Mouse (Mus musculus): ENCODE measurements around the gene Slc4a1.

The Slc4a1 gene

DNA sequence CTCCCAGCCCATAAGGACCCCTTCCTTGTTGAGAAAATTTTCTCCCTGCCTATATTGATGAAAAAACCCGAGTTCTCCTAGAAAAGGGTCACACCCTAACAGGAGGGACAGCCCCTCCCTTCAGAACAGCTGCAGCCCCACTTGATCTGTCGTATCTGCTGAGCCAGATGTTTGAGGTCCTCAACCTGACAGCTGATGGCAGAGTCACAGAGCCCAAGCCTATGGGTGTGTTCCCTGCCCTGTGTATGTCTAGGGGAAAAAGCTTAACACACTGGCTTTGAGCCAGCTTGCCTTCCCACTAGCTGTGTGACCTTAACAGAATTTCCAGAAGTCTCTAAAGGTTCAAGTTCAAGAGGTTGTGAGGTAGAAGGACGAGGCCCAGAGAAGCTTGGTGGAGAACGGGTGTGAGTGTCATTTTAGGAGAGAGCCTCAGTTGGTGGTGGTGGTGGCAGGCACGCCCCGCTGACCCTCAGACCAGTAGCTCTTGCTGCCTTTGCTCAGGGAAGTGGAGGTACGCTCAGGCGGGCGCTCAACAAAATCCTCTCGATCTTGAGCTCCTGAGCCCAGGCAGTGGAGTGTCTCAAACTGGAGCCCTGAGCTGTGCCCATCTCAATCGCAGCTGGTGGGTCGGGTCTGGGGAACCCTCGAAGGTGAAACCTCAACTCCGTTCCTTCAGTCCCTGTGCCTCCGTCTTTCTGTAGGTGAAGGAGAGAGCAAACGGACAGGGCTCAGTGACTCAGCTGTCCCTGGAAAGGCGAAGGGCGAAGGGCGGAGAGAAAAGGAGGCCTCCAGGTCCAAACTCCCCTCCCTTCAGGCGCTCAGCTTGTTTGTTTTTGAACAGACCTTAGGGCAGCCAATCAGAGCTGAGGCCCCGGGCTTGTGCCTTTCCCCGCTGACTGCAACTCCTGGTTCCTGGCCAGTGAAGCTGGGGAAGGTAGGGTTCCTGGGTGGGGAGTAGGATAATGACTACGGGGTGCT is 9.5 kb upstream of the Slc4a1 start:
- no peak for DNase-seq (ENCODE audit: low read depth, low spot score)

DNA sequence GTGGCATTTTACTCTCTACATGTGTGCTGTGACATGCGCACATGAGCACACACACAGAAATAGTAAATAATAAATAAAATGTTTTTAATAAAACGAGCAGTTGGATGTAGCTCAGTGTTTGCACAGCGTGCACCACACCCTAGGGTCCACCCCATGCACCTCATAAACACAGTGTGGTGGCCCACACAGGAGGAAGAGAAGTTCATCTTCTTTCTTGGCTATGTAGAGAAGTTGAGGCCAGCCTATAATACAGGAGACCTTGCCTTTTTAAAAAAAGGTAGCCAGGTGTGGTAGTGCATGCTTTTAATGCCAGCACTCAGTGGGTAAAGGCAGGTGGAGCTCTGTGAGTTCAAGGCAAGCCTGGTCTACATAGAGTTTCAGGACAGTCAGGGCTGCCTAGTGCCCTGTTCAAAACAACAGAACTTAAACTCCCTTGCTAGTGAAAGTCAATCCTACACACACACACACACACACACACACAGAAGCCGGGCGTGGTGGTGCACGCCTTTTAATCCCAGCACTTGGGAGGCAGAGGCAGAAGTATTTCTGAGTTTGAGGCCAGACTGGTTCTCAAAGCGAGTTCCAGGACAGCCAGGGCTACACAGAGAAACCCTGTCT is 8.2 kb upstream of the Slc4a1 start:
- no peak for DNase-seq (ENCODE audit: low read depth, low spot score)

DNA sequence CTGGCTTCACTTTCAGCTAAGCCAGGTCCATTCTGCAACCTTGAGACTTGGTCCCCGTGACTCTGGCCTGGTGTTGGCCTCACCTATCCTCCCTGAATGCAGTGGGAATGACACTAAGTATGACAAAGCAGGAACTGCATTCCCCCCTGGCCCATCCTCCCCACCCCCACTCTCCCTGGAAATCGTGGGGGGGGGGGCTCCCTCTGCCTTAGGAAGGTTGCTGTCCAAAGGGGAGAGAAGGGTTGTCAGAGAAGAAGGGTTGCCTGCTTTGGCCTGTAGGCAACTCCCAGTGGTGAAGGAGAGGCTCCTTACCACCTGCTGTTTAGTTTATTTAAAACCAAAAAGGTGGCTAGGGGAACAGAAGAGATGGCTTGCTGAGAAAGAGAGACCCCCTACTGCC is 7.6 kb upstream of the Slc4a1 start:
- DNase-seq (ENCODE audit: low read depth, low spot score), result no peak

DNA sequence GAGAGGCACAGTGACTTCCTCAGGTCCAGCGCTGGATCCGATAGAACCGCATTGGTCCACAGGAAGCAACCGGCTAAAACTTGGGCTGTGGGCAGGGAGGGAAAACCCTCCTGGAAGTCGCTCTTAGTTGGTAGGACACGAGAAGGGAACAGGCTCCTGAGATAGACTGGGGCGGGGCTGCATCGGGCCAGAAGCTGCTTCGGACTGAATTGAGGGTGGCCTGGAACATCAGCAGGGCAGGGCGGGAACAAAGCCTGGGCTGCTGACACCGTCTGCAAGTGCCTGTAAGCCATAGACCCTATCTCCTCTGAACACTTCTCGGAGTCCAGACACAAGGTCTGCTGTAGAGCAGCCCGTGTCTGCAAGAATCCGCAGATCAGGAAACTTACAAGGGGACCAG is 6.9 kb upstream of the Slc4a1 start:
- DNase-seq (ENCODE audit: low read depth, low spot score), result no peak

DNA sequence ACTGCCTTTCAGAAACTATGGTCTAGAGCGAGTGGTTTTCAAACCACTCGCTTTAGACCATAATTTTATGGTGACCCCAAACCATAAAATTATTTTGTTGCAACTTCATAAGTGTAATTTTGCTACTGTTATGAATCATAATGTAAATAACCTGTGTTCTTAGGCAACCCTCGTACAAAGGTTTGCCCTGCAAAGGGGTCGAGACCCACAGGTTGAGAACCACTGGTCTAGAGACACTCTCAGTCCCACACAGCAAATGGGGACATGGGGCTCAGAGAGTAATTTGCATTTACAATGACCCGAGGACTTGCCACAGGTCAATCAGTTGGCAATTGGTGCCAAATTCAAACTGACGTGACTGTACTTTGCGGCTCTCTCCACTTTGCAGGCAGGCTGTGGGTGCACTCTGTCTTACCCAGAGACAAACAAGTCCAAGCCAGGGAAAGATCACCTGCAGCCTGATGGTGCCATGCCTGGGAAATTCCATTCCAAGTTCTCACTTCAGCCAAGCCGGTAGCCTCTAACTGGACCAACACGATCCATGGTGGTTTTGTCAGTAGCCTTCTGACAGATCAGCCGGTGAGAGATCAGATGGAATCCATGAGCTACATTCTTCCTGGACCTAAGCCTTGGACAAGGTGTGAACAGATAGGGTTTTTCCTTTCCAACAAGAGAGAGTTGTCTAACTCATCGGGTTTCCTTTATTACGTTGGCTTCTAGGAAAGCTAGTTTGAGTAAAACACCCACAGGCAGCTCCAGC is 6.1 kb upstream of the Slc4a1 start:
- no peak for DNase-seq (ENCODE audit: low read depth, low spot score)

DNA sequence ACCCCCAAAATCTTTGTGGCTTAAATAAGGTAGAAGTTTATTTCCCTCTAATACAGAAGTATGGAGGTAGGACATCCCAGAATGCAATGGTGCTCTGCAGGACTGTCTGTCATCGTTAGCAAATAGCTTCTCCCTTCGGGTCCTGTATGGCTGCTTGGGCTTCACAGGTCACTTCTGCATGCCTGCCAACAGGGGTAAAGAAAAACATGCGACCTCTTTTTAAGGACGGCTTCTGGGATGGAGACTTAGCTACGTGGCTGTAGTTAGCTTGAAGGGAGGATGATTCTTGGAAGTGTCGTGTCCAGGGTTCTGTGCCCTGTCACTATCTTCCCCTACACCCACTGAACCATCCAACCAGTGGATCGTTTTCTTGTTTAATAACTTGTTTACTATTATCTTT is 4.3 kb upstream of the Slc4a1 start:
- DNase-seq (ENCODE audit: low read depth, low spot score), result no peak

DNA sequence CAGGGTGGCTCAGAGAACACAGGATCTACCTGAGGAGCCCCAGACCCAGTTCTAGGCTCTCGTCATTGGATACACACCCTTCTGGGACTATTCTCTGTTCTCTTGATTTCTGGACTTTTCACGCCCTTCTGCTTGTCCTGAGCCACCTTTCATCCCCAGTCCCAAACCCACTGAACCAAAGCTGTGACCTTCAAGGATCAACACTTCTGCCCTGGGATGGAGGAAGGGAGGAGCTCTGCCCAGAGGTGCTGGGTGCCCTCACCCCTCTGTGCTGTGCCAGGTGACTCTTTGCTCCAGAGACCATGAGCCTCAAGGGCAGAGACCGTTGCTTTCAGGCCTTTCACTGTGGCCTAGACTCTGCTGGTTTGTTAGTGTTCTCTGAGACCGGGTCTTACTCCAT is 3.3 kb upstream of the Slc4a1 start:
- no peak for DNase-seq (ENCODE audit: low read depth, low spot score)

DNA sequence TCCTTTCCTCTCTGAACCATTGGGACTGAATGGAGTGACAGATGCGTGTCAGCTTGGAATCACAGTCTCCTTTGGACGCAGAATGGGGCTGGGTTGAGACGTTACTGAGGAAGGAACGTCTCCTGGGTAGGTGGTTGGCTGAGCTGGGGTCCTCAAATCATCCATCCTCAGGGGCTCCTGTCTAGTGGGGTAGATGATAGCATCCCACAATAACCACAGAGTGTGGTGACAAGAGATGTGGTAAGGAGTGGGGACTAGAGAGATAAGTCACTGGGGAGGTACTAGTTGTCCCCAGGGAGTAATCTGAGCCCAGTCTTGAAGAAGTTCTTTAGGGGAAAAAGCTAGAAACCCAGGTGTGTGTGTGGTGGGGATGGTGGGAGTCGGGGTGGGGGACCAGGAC is 2.3 kb upstream of the Slc4a1 start:
- DNase-seq (ENCODE audit: low read depth, low spot score), result no peak

DNA sequence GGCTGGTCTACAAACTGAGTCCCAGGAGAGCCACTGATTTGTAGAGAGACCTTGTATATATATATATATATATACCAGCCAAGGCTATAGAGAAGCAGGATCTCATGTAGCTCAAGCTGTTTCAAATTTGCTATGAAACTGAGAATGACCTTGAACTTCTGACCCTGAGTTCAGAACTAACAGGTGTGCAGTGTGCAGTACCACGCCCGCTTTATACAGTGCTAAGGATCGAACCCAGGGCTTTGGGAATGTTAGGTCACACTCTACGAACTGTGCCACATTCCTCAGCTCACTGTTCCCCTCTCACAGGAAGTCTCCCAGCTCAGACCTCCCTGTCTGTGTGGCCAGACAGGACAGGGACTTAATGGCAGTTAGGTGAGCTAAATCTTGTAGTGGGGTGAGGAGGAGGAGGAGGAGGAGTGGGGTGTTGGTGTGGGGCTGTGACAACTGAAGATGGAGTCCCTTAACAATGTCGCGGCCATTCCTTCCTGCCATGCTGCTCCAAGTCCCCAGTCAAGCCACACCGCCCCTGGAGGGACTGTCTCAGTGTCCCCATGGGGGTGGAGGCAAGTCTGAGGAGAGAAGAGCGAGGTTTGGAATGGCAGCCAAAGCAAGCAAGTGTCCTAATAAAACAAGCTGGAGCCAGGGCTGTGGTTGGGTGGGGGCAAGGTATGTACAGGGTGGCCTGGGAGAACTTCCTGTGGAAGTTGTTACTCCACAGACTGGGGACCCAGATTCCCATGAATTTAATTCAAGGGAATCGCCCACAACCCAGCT is 1.7 kb upstream of the Slc4a1 start:
- no peak for DNase-seq (ENCODE audit: low read depth, low spot score)

DNA sequence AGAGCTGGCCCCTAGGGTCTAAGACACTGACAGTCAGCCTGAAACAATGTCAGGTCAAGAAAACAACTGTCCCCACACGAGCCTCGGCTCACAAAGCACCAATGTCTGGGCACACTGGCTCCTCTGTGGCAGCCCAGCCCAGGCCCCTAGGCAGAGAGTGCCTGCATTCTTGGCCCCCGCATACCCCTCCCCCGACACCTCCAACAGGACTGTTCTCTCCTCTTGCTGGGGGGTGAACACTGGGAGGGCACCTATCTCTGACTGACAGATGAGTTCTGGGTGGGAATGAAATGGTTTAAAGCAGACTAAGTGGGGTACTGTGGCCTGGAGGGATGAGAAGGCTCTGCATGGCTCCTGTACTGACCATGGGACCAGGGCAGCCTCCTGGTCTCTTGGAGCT is 304 bp downstream of the Slc4a1 start:
- no peak for DNase-seq (ENCODE audit: low read depth, low spot score)

DNA sequence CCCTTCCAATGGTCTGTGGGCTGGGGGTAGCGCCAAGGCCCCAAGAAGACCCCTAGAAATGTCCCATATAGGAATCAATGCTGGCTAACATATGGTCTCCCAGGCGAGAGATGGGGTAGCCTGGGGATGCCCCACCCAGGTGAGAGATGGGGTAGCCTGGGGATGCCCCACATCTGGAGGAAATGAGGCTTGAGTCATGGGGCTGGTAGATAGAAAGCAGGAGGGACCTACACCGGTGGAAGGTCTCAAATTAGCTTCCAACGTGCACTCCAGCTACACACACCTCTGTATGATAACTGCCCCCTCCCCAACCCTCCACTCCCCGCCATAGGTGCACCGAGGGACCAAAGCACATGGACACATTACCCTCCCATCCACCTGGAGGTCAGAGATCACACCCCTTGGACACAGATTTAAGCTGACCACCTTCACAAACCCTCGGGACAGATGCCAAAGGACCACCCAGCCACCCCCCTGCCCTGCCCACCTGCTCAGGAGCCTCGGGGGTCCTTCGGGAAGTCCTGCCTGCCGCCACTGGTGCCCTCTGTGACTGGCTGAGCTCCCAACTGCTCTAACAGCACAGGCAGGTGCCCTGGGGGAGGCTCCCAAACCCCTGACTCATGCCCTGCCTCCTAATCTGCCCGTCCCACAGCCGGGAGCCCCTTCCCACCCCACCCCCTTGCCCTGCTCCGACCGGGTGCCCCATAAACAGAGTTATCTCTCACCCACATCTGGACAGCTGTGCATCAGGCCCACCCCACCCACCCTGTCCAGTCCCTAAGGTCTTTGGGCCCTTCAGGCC is 1.2 kb downstream of the Slc4a1 start:
- DNase-seq (ENCODE audit: low read depth, low spot score), result no peak

DNA sequence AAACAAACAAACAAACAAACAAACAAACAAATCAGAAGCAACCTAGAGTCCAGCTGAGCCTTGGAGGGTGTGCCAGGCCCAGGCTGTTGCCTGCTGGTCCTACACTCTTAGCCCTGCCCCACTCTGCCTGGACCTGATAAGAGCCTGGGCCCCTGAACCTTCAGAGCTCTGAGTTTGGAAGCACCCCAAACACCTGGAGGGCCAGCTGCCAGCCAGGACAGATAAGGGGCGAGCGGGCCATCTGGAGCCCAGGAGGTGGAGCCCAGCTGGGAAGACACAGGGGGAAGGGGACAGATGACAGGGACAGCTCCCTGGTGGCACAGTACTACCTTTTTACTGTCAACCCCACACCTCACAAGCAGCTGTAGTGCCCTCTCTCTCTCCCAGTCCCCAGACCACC is 2.4 kb downstream of the Slc4a1 start:
- no peak for DNase-seq (ENCODE audit: low read depth, low spot score)

DNA sequence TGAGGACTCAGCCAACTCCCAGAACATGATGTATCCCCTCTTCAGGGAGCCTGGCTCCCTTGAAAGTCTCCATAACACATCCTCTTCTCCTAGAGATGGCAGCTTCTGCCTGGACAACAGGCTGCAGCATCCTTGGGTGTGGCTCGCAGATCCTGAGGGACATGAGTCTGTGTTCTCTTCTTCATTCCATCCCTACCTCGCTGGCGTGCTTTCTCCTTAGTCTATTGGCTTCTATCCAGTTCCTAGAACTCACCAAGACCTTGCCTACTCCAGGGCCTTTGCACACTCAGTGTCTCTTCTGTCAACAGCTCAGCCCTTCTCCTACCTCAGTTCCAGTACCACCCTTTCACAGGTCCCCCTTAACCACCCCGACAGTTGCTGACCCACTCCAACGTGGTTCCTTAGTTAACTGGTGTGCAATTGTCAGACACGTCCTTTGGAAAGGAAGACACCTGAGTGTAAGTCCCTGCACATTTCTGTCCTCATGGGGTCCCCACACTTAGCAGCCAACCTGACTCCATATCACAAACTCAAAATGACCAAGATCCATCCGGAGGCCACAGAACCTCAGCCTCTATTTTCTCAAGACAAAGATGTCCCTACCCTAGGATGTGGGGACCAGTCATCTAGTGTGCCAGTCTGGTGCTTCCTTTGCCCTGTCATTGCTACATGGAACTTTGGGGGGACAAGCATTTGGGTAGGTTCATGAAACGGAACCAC is 4.1 kb downstream of the Slc4a1 start:
- no peak for DNase-seq (ENCODE audit: low read depth, low spot score)

DNA sequence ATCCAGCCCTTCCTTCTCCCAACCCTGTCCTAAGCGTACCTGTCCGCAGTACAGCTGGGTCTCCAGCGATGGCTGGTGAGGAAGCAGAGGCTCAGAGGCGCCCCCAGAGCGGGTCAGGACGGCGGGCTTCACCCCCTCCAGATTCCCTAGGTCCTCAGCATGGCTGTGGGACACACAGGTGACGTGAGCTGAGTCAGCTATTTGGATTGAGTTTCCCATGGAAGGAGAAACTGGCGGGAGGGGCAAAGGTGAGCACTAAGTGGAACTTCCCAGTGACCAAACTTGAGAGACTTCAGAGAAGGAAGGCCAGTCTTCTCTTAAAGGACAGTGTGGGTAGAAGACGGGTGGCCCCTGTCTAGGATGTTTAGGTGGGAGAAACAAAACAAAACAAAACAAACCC is 7.6 kb downstream of the Slc4a1 start:
- DNase-seq (ENCODE audit: low read depth, low spot score), result no peak

DNA sequence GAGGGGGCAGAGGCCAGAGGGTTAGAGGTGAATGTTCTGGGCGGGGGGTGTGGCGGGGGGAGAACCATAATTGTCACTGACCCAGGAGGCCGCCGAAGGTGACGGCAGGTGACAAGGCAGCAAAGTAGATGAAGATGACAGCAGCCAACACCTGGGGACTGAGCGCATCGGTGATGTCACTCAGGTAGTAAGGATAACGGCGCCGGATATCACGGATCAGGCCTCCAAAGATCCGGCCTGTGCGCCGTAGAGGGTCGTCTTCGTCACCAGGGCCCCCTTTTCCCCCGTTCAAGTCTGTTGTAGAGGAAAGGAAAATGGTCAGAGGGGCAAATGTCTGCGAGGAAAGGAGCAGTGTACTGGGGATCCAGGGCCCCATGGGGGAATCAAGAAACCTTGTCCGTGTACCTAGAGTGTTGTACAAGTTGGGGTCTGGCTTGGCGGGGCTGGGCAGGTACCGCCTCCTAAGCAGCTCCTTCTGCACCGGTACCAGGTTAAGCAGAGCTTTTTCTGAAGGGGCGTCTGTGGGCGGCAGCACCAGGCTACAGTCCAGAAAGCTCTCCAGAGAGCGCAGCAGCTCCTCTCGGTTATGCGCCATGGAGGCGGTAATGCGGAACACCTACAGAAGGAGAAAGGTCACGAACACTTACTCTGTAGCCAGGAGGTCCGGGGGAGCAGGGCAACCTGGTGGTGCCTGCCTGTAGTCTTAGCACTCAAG is 9.2 kb downstream of the Slc4a1 start:
- no peak for DNase-seq (ENCODE audit: low read depth, low spot score)

DNA sequence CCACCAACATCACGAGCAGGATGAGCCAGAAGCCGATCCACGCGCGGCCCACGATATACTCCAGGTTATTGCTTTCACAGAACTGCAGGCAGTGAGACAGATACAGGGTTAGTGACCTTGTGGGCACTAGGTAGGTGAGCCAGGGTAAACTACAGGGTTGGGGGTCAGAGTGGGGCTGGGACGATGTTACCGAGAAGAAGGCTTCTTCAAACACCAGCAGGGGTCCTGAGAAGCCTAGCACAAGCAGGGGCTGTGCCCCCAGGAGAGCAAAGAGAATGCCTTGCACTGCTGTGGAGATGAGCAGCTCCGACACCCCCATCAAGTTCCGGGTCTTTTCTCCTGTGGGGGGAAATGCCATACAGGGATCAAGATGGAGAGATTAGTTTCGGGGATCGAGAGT is 9.8 kb downstream of the Slc4a1 start:
- DNase-seq (ENCODE audit: low read depth, low spot score), result no peak

DNA sequence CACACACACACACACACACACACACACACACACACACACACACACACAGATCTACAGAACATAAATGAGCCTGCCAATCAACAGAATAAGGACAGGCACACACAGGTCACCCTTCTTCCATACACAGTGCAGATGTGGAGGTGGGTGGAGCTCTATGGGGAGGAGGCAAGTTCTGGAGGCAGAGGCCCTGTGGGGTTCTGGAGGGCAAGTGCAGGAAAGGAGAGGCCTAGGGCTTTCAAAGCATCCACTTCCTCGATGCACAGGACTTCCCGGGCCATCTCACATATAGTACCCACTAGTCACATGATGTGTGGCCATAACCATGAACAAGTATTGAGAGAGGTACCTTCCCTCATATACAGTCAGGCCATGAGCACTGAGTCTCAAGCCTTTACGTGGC is 10.5 kb downstream of the Slc4a1 start:
- no peak for DNase-seq (ENCODE audit: low read depth, low spot score)

DNA sequence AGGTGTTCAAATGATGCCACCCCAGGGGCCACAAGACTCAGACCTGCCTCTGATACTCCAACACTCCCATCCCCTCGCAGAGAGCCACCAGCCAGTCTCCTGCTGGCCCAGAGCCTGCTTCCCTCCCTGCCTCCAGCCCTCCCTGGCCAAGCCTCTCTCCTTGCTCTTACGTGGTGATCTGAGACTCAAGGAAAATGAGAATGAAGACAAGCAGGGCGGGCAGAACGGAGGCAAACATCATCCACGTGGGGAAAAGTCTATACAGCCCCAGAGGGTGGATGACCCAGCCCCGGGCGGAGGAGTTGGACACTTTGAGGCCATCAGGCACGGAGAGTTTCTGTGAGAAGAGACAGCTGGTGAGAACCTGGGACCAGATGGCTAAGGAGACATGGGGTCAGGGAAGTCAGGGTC is 13.0 kb downstream of the Slc4a1 start:
- no peak for DNase-seq (ENCODE audit: low read depth, low spot score)

DNA sequence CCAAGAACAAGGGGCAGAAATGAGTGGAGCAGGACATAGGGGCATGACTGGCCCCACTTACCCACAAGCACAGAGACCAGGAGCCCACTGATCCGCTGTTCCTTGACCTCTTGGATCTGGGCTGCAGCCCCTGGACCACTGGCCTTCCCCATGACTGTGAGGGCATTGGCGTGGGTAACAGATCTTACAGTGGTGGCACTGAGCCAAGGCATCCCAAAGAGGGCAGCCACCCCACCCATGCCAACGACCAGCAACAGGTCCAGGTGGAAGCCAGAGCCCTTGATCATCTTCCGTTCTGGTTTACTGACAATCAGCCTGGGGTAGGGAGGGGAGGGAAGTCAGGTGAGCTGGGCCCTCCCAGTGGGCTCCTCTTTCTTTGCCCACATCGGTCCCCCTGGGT is 13.6 kb downstream of the Slc4a1 start:
- no peak for DNase-seq (ENCODE audit: low read depth, low spot score)
